Mouse (Mus musculus) c-Kit-positive CD71-positive TER-119-positive erythroid progenitor cells, embryonic 14.5 days (primary cell): ENCODE data around the gene Nr3c2.

Experiments
- DNase-seq: peaks from one replicate; pipeline ENCODE4 v3.0.0-alpha.2; 2013; ENCODE audit warnings: low spot score

The Nr3c2 gene

GRCm38 (mm10) chr8:77250094-77250493, 350.9 kb downstream of the Nr3c2 start:
- DNase-seq = no peak

GRCm38 (mm10) chr8:77251134-77251533, 351.9 kb downstream of the Nr3c2 start:
- DNase-seq = no peak

- no peak for DNase-seq
Observed at GRCm38 (mm10) chr8:77254466-77254865, 355.2 kb downstream of the Nr3c2 start.

DNA sequence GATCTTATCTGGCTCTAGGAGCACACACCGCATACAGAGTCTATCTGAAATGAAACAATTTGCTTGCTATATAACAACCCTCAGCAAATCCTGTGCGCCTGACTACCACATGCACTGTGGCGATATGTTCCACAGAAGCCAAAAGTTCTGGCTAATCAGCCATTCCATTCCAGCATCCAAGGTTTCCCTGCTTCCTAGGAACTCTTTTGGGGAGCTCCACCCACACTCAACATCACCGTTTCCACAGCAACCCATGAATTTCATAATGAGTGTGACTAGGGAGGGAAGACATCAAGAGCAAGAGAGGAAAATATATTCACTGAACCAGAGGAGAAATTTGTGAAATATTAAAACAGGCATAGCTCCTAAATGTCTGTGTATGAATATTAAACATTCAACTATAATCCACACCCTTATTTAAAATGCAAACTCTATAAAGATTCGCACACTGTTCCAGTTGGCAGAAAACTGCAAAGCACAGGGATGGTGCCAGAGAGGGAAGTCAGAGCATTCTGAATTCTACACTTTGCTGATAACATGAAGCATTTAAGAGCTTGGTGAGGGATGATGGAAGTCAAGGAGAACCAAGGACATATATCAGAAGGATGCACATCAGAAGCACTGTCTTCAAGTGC, 357.3 kb downstream of the Nr3c2 start:
- no peak for DNase-seq

DNA sequence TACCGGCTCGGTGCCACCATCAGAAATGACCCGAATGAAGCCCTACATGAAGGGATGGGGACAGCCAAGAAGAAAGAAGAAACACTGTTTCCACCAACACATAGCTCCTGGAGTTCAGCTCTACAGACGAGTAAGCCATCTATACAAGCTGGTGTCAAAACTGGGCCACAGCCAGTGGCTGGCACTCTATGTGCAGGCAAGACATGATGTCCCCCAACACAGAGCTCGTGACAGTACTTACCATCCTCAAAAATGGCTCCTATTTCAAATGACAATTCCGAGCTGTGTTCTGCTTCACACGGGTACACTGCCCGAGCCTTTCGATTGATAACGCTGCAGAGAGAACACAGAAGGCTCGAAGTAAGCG, 357.8 kb downstream of the Nr3c2 start:
- DNase-seq = no peak

- DNase-seq = no peak
Observed at GRCm38 (mm10) chr8:77261215-77261614, 362.0 kb downstream of the Nr3c2 start.

DNA sequence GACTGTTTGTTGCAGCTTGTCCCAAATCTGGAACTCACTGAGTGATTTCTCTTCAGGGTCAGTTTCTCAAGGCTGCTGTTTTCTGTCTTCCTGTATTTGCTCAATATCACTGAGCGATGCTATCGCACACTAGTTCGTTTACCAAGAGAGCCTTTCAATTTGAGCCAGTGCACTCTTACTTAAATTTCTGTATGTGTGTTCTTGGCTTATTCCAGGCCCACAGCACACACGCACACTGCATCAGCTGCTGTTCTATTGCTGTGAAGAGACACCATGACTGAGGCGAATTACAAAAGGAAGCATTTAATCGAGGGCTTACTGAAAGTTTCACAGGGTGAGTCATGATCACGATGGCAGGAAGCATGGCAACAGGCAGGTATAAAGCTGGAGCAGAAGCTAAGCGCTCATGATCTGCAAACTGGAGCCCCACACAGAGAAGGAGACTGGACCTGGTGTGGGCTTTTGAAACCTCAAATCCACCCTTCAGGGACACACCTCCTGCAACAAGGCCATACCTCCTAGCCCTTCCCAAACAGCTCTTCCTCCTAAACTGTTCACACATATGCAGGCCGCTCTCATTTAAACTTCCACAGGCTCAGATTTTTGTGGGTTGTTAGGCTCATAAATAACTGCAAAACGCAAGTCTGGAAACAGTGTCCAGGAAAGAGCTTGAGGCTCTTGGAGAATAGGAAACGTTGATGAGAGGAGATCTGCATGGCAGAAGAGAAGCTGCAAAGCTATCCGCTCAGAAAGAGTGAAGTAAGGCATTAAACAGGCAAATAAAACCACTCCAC, 363.2 kb downstream of the Nr3c2 start:
- no peak for DNase-seq

GRCm38 (mm10) chr8:77267941-77268405, 368.7 kb downstream of the Nr3c2 start:
- no peak for DNase-seq

DNA sequence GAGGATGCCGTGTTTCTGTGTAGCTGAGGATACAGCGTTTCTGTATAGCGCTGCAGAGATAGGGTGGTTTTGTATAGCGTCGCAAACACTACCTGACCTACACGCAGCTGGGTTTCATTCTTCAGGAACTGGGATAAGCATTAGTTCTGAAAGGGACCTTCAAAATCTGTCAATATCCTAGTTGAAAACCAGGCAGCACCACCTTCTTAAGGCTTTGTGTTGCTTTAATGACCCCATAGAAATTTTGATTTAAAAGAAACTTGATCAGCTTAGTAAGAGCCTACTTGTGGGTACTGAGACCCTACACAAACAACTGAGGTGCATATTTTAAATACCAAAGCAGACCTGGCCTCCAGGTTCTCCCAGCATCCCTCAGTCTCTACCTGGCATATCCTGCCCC, 372.9 kb downstream of the Nr3c2 start:
- no peak for DNase-seq

GRCm38 (mm10) chr8:77275571-77275970, 376.3 kb downstream of the Nr3c2 start:
- DNase-seq = no peak

GRCm38 (mm10) chr8:77276827-77277226, 377.6 kb downstream of the Nr3c2 start:
- no peak for DNase-seq

GRCm38 (mm10) chr8:77278246-77278645, 379.0 kb downstream of the Nr3c2 start:
- DNase-seq = no peak

DNA sequence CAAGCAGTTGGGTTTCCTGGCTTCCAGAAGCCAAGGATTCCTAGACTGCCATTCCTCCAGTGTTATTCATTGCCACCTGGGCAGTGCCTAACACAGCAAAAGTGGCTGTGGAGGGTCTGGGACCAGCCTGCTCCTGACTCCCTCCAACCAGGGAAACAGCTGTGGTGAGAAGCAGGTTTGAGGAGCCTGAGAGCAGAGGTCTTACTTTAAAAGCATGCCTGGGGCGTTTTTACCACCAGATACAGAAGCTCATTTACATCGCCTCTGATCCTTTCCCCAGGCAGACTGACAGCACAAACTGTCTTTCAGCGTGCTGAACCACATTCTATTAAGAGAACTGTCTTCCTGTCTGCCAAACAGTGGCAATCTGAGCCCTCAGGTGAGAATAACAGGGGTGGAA, 380.7 kb downstream of the Nr3c2 start:
- no peak for DNase-seq

GRCm38 (mm10) chr8:77282605-77283236, 383.5 kb downstream of the Nr3c2 start:
- DNase-seq = no peak

DNA sequence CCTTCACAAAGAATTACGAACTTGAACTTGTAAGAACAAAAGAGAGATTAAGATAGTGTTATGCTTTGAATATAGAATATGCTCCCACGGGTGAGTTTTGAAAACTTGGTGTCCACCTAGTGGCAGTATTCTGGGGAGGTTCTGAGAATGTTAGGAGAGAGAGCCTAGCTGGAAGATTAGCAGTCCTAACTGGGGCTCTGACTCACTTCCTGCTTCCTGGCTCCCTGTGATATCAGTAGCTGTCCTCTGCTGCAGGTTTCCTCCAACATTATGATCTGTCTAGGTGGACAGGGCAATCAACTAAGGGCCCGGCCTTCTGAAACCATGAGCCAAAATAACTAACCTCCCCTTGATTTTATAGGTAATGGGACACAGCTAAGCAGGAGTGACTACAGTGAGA, 385.2 kb downstream of the Nr3c2 start:
- DNase-seq = no peak

- DNase-seq = no peak
Observed at GRCm38 (mm10) chr8:77288065-77288464, 388.8 kb downstream of the Nr3c2 start.

DNA sequence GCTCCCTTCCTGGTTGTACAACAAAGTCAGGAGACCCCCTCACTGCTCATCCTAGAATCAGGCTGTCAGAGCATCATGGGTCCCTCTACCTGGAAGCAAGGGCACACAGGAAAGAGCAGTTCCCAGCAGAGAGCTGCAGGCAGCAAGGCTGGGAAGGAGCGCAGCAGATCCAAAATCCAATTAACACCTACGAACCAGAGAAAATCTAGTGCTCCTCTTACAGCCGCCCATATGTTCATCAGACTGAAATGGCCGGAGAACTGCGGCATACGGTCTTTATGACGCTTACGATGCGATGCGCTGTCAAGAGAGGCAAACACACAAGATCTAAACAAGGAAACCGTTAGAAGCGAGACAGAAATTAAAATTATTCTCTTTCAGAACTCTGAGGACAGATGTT, 389.2 kb downstream of the Nr3c2 start:
- no peak for DNase-seq

- DNase-seq = no peak
Observed at GRCm38 (mm10) chr8:77292120-77292519, 392.9 kb downstream of the Nr3c2 start.

DNA sequence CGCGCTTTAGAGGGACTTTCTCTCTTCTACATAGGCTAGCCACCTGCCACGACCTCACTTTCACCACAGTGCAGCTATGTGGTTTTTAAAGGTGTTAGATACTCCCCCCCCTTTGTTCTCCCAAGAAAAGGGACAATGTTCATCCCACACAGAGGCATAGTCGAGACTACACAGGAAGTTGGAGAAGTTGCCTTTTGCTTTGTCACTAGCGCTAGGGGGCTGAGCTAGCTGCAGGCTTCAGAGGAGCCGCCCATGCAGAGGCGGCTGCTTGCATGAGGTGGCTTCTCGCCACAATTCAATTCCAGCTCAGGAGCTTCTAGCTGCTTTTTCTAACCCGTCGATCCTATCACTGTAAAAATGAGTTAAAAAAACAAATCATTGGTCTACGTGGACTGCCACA, 393.4 kb downstream of the Nr3c2 start:
- DNase-seq = no peak

DNA sequence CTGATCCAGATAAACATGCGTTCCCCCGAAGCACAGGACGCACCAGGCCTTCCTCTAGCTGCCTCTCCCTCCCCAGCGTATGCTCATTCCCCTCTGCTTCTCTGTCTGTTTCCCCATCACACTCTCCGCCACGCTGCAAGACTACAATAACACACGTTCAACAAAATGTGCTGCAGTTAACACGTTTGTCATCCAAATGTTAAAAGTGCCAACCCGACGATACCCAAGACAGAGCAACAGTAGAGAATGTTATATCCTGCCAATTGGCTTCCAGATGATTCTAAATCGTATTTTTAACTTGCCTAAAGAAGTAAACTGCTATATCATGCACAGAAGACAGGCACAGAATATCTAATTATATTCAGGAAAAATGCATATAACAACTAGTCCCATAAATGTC, 395.4 kb downstream of the Nr3c2 start:
- DNase-seq = no peak
